Mouse (Mus musculus) thymus, postnatal 25 days (tissue): ENCODE data around the gene Lsg1.

Source experiments
- DNase-seq: peaks from one replicate; pipeline ENCODE4 v3.0.0; 2022

The Lsg1 gene

DNA sequence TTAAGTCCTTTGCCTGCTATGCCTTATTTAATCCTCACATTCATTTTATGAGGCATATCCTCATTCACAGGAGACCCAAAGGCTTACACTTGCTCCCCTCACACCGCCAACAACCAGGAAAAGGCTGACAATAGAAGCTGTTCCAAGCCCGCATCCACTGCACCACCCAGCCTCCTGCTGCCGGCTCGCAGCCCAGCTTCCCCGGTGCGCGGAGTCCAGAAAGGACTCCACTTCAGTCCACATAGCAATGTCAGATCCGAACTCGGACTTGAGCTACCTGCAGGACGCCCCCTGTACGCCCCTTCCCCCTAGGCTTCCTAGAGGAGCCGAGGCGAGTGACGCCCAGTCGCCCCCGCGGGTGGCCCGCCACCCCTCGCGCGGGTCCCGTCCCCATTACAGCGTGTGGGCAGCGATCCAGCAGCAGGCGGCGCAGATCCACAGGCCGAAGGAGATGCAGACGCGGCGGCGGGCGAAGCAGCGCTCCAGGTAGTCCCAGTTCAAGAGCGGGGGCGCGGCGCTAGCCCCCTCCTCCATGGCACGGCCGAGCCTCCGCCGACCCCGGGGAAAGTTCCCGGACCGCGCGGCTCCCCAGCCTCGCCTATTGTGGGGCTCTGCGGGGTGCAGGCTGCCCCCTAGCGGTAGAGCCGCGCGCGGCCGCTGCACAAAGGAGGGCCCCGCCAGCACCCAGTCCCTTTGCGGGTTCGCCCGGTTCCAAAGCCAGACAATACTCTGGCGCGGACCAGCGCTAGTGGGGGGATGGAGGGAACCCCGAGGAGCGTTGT lies 37.2 kb downstream of the Lsg1 start:
- peak; percentile 80 for DNase-seq

- no peak for DNase-seq
These were observed 37.9 kb downstream of the Lsg1 start for GRCm38 (mm10) chr16:30549516-30549915.

GRCm38 (mm10) chr16:30548291-30548690 lies 39.1 kb downstream of the Lsg1 start:
- no peak for DNase-seq

GRCm38 (mm10) chr16:30544693-30545092 lies 42.7 kb downstream of the Lsg1 start:
- no peak for DNase-seq

- no peak for DNase-seq
These were observed 44.0 kb downstream of the Lsg1 start for GRCm38 (mm10) chr16:30543386-30543785.

GRCm38 (mm10) chr16:30542826-30543225 lies 44.6 kb downstream of the Lsg1 start:
- DNase-seq = no peak

DNA sequence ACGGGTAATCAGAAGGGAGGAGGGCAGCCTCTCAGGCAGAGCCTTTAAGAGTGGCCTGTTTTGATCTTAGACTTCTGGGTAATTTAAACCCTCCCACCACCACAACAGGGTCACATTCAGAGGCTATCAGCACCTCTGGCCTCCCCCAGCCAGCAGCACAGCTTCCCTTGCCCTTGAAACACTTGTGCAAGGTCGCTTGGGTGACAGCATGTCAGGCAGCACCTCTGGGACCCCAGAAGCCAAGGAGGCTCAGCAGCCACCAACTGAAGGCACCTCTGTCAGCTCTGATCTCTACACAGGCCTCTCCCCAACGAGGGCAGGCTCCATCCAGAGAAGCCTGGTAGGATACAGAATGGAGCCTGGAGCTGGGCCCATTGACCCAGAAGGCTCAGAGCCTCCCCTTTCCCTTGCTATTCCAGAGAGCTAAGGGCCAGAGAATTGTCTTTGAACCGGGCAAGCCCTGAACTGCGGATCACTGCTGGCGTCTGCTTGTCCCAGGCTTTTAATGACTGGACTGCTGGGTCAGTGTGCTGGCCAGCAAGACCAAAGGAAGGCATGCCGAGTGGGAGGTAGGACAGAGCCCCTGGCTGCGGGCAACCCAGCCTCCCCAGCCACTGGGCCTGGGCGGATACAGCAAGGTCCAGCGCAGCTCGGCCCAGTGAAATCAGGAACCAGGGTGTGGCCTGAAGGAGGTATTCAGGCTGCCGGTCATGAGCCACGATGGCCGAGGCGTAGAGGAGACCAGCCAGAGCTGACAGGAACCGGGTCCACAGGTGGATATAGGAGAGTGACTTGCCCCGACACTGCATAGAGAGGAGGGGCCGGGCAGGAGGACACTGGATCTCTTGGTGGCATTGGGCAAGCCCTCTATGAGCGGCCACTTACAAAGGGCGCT lies 47.0 kb downstream of the Lsg1 start:
- no peak for DNase-seq

GRCm38 (mm10) chr16:30539433-30539832 lies 48.0 kb downstream of the Lsg1 start:
- DNase-seq = peak; percentile 61

DNA sequence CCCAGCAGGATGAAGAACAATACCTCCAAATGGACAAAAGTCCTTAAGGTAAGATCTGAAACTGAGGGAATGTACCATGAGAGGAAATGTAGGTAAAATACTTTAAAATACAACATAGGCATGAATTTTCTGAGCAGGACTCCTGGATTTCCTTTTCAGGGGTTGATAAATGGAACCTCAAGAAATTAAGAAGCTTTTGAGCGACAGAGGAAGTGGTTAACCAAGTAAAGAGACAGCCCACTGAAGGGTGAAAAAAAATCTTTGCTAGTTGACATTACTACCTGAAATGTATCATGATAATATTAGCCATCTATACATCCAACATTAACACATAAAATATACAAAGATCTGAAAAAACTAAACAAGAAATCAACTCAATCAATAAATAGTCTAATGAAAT lies 52.3 kb downstream of the Lsg1 start:
- DNase-seq = no peak

GRCm38 (mm10) chr16:30533592-30533991 lies 53.8 kb downstream of the Lsg1 start:
- DNase-seq = no peak

- no peak for DNase-seq
These were observed 54.5 kb downstream of the Lsg1 start for GRCm38 (mm10) chr16:30532929-30533328.

- DNase-seq = peak; percentile 24
These were observed 55.5 kb downstream of the Lsg1 start for GRCm38 (mm10) chr16:30531761-30532406.

- no peak for DNase-seq
These were observed 56.6 kb downstream of the Lsg1 start for GRCm38 (mm10) chr16:30530815-30531214.

- no peak for DNase-seq
These were observed 59.0 kb downstream of the Lsg1 start for GRCm38 (mm10) chr16:30528386-30528785.

DNA sequence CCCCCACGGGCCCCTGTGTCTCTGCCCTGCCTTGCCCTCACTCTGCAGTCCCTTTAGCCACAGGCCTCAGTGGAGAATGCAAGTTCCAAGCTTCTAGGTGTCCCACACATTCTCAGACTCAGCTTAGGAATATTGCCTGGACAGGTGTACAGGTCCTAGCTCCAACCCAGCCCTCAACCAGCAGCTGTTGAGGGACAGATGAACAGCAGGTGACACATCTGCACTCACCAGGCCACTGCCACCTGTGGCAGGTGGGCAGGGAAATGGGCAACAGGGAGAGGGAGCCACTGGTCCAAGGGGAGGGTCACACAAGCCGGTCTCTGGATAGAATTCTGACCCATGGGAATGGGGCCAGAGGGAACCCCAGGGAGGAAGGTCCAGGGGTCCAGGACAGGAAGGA lies 59.5 kb downstream of the Lsg1 start:
- DNase-seq = no peak

- no peak for DNase-seq
These were observed 61.6 kb downstream of the Lsg1 start for GRCm38 (mm10) chr16:30525756-30526155.

GRCm38 (mm10) chr16:30524481-30524880 lies 62.9 kb downstream of the Lsg1 start:
- no peak for DNase-seq

DNA sequence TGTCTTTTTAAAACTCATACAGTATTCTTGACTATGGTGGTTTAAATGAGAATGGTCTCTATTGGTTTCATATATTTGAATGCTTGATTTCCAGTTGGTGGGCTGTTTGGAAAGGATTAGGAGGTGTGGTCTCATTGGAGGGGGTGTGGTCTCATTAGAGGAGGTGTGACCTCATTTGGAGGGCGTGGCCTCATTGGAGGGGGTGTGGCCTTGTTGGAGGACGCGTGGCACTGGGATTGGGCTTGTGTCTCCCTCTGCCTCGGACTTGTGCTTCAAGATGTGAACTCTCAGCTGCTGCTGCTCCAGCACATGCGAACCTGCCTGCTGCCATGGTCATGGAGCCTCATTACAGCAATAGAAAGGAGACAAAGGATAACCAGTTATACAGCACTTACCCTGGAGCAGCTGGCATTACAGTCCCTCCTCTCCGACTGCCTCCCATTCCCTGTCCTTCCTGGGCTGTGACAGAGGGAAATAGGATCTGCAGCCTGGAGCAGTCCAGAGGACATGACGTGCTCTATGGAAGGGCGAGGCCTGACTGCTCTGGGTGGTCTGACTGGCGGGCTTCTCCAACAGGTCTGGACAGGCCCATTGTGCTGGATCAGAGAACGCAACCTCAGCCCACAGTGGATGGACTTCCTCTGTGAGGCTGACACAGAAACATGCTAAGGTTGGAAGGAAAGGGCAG lies 65.0 kb downstream of the Lsg1 start:
- no peak for DNase-seq

- DNase-seq = peak; percentile 27
These were observed 66.2 kb downstream of the Lsg1 start for GRCm38 (mm10) chr16:30521147-30521546.

DNA sequence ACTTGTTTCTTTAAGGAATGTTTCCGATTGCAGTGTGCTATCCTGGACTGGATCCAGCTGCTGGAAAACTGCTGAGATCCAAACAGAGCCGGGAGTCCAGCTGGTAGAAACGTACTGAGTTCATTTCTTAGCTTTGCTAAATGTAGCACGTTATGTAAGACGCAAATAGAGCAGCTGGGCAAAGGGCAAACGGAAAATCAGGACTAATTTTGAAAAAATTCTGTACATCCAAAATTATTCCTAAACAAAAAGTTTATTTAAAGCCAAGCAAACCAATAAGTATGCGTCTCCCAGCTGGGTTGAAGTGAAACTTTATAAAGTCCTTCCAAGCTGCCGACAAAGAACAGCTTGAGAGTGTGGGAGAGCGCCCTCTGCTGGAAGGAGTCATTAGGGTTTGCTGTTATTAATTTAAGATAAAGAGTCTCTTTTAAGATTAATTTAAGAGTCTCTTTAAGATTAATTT lies 67.0 kb downstream of the Lsg1 start:
- peak; percentile 71 for DNase-seq

GRCm38 (mm10) chr16:30518635-30519034 lies 68.8 kb downstream of the Lsg1 start:
- DNase-seq = no peak

GRCm38 (mm10) chr16:30517666-30518283 lies 69.6 kb downstream of the Lsg1 start:
- DNase-seq = no peak
